Mouse (Mus musculus) MEL (cell line): Measurements from ENCODE around the gene Slc30a6. TPM values are rescaled to one million over a fixed set of nuclear protein-coding genes. Genes with fewer than 3 reads are reported as not detected.
A peak's percentile ranks its signal among the peaks of the same experiment; 100 is the strongest.

Source experiments
- DNase-seq: peaks from one replicate; pipeline ENCODE4 v3.0.0; 2011; ENCODE audit warnings: low read depth, low spot score
- H3K27ac ChIP-seq: 2 replicates; pipeline ENCODE4 v1.5.1; 2012; ENCODE audit warnings: low read depth, mild to moderate bottlenecking, control low read depth, low read length, moderate library complexity; ENCODE audit not compliant: control insufficient read depth
- H3K27me3 ChIP-seq, 2 experiments: fragments of 150-350 bp in 1 of 2; sonication (generic) in 1 of 2; 2 replicates each; pipeline ENCODE4 v1.6.1; 2012; ENCODE audit warnings: low read length in 2 of 2, mild to moderate bottlenecking in 2 of 2, improper control_type of control experiment in 1 of 2, moderate library complexity in 1 of 2; ENCODE audit not compliant: insufficient read depth in 2 of 2, control insufficient read depth in 1 of 2
- H3K36me3 ChIP-seq, 2 experiments: 2 replicates each; pipeline ENCODE4 v1.6.1; 2012 to 2014; ENCODE audit warnings: low read length in 2 of 2, improper control_type of control experiment in 1 of 2, inconsistent platforms in 1 of 2, mild to moderate bottlenecking in 1 of 2; ENCODE audit not compliant: insufficient read depth in 2 of 2, control insufficient read depth in 1 of 2
- H3K4me1 ChIP-seq, 2 experiments: fragments of 150-350 bp in 1 of 2; sonication (generic) in 1 of 2; 2 replicates each; pipeline ENCODE4 v1.6.1; 2012; ENCODE audit warnings: low read length in 2 of 2, improper control_type of control experiment in 1 of 2, mild to moderate bottlenecking in 1 of 2; ENCODE audit not compliant: insufficient read depth in 2 of 2, control insufficient read depth in 1 of 2
- H3K4me3 ChIP-seq, 2 experiments: fragments of 150-350 bp in 1 of 2; sonication (generic) in 1 of 2; 2 replicates each; pipeline ENCODE4 v1.5.1; 2012; ENCODE audit warnings: low read depth in 2 of 2, low read length in 2 of 2, mild to moderate bottlenecking in 2 of 2, moderate library complexity in 2 of 2, control low read depth in 1 of 2, improper control_type of control experiment in 1 of 2; ENCODE audit not compliant: control insufficient read depth in 1 of 2, insufficient read depth in 1 of 2
- H3K79me2 ChIP-seq: 2 replicates; pipeline ENCODE4 v1.6.1; 2012; ENCODE audit warnings: mild to moderate bottlenecking, low read length, moderate library complexity; ENCODE audit not compliant: control insufficient read depth, poor library complexity, insufficient read depth
- H3K9ac ChIP-seq: 2 replicates; pipeline ENCODE4 v1.6.1; 2012; ENCODE audit warnings: low read depth, mild to moderate bottlenecking, control low read depth, low read length, moderate library complexity; ENCODE audit not compliant: control insufficient read depth, poor library complexity, severe bottlenecking
- H3K9me3 ChIP-seq: fragments of 150-350 bp; sonication (generic); replicated peaks from 2 replicates; pipeline ENCODE4 v1.6.1; 2012; ENCODE audit warnings: mild to moderate bottlenecking, low read length, improper control_type of control experiment, moderate library complexity; ENCODE audit not compliant: insufficient read depth
- CTCF ChIP-seq, 3 experiments: IDR thresholded peaks in 2 of 3; conservative IDR thresholded peaks in 1 of 3; 2 replicates each; pipeline ENCODE4 v1.5.1; 2011 to 2012; ENCODE audit warnings: low read length in 3 of 3, low read depth in 2 of 3, mild to moderate bottlenecking in 2 of 3, improper control_type of control experiment in 1 of 3, inconsistent platforms in 1 of 3, mixed read lengths in 1 of 3, moderate library complexity in 1 of 3; ENCODE audit not compliant: control insufficient read depth in 1 of 3, insufficient read depth in 1 of 3, poor library complexity in 1 of 3, severe bottlenecking in 1 of 3
- ELF1 ChIP-seq: IDR thresholded peaks from 2 replicates; pipeline ENCODE4 v1.6.1; 2014; ENCODE audit warnings: low read depth, mild to moderate bottlenecking, inconsistent platforms, low read length, improper control_type of control experiment, moderate library complexity
- ETS1 ChIP-seq: IDR thresholded peaks from 2 replicates; pipeline ENCODE4 v1.6.1; 2012; ENCODE audit warnings: low read depth, mild to moderate bottlenecking, inconsistent platforms, low read length, improper control_type of control experiment, moderate library complexity
- GABPA ChIP-seq: IDR thresholded peaks from 2 replicates; pipeline ENCODE4 v1.6.1; 2012; ENCODE audit warnings: low read depth, mild to moderate bottlenecking, inconsistent platforms, low read length, improper control_type of control experiment, moderate library complexity
- GATA1 ChIP-seq: IDR thresholded peaks from 2 replicates; pipeline ENCODE4 v1.6.1; 2011; ENCODE audit warnings: low read depth, low read length, improper control_type of control experiment
- HCFC1 ChIP-seq: IDR thresholded peaks from 2 replicates; pipeline ENCODE4 v1.6.1; 2012; ENCODE audit warnings: low read depth, mild to moderate bottlenecking, inconsistent platforms, low read length, improper control_type of control experiment, moderate library complexity
- KAT2A ChIP-seq: conservative IDR thresholded peaks from 2 replicates; pipeline ENCODE4 v1.6.1; 2012; ENCODE audit warnings: low read depth, low read length, improper control_type of control experiment, inconsistent platforms
- MAFK ChIP-seq: IDR thresholded peaks from 2 replicates; pipeline ENCODE4 v1.6.1; 2011; ENCODE audit warnings: low read depth, mild to moderate bottlenecking, low read length, improper control_type of control experiment, borderline replicate concordance
- MEF2A ChIP-seq: IDR thresholded peaks from 2 replicates; pipeline ENCODE4 v1.6.1; 2014; ENCODE audit warnings: low read depth, mild to moderate bottlenecking, inconsistent platforms, low read length, improper control_type of control experiment; ENCODE audit not compliant: poor library complexity, insufficient replicate concordance, severe bottlenecking; ENCODE audit errors: extremely low read depth
- MYB ChIP-seq: IDR thresholded peaks from 2 replicates; pipeline ENCODE4 v1.6.1; 2011; ENCODE audit warnings: mild to moderate bottlenecking, low read depth, low read length, improper control_type of control experiment
- MYC ChIP-seq: IDR thresholded peaks from 2 replicates; pipeline ENCODE4 v1.6.1; 2011; ENCODE audit warnings: low read depth, mild to moderate bottlenecking, low read length, improper control_type of control experiment, moderate library complexity
- NELFE ChIP-seq: IDR thresholded peaks from 2 replicates; pipeline ENCODE4 v1.6.1; 2011; ENCODE audit warnings: low read depth, low read length, improper control_type of control experiment
- POLR2A ChIP-seq, 2 experiments: IDR thresholded peaks; 2 replicates each; pipeline ENCODE4 v1.6.1; 2011 to 2012; ENCODE audit warnings: low read length in 2 of 2, mild to moderate bottlenecking in 2 of 2, control low read depth in 1 of 2, improper control_type of control experiment in 1 of 2, low read depth in 1 of 2, moderate library complexity in 1 of 2; ENCODE audit not compliant: control insufficient read depth in 1 of 2, insufficient read depth in 1 of 2, poor library complexity in 1 of 2
- POLR2AphosphoS5 ChIP-seq: IDR thresholded peaks from 2 replicates; pipeline ENCODE4 v1.6.1; 2012; ENCODE audit warnings: low read depth, borderline replicate concordance, mild to moderate bottlenecking, inconsistent platforms, low read length, moderate library complexity, mixed read lengths
- RCOR1 ChIP-seq: IDR thresholded peaks from 2 replicates; pipeline ENCODE4 v1.6.1; 2012; ENCODE audit warnings: low read depth, mild to moderate bottlenecking, inconsistent platforms, low read length, improper control_type of control experiment
- SIN3A ChIP-seq: IDR thresholded peaks from 2 replicates; pipeline ENCODE4 v1.6.1; 2012; ENCODE audit warnings: low read length, improper control_type of control experiment, inconsistent platforms
- SMC3 ChIP-seq: IDR thresholded peaks from 2 replicates; pipeline ENCODE4 v1.6.1; 2011; ENCODE audit warnings: low read depth, low read length, improper control_type of control experiment
- TBP ChIP-seq: IDR thresholded peaks from 2 replicates; pipeline ENCODE4 v1.8.0; 2011; ENCODE audit warnings: low read depth, low read length, improper control_type of control experiment
- TCF12 ChIP-seq: IDR thresholded peaks from 2 replicates; pipeline ENCODE4 v1.6.1; 2014; ENCODE audit warnings: low read depth, mild to moderate bottlenecking, inconsistent platforms, low read length, improper control_type of control experiment, moderate library complexity
- USF1 ChIP-seq: IDR thresholded peaks from 2 replicates; pipeline ENCODE4 v1.6.1; 2014; ENCODE audit warnings: low read depth, mild to moderate bottlenecking, inconsistent platforms, low read length, improper control_type of control experiment, moderate library complexity
- USF2 ChIP-seq, 2 experiments: IDR thresholded peaks; 2 replicates each; pipeline ENCODE4 v1.6.1; 2011 to 2012; ENCODE audit warnings: improper control_type of control experiment in 2 of 2, low read length in 2 of 2, borderline replicate concordance in 1 of 2, inconsistent platforms in 1 of 2, low read depth in 1 of 2, mild to moderate bottlenecking in 1 of 2; ENCODE audit not compliant: insufficient read depth in 1 of 2
- ZC3H11A ChIP-seq: IDR thresholded peaks from 2 replicates; pipeline ENCODE4 v1.6.1; 2012; ENCODE audit warnings: low read depth, mild to moderate bottlenecking, inconsistent platforms, low read length, improper control_type of control experiment
- ZMIZ1 ChIP-seq: IDR thresholded peaks from 2 replicates; pipeline ENCODE4 v1.6.1; 2012; ENCODE audit warnings: low read depth, mild to moderate bottlenecking, inconsistent platforms, low read length, improper control_type of control experiment, moderate library complexity
- polyA plus RNA-seq, 2 experiments: library from polyadenylated mRNA; stranded (reverse) in 1 of 2; unstranded in 1 of 2; fragments of >175 nt in 1 of 2; fragments of >200 nt in 1 of 2; gene quantifications; 2 replicates each; pipeline versions ENCODE4 v1.2.1 to v1.2.4; 2012; ENCODE audit warnings: low replicate concordance in 2 of 2, low read depth in 1 of 2; ENCODE audit not compliant: insufficient read length in 2 of 2, insufficient read depth in 1 of 2, missing spikeins in 1 of 2
- total RNA-seq: library from RNA; depleted of rRNA; stranded (reverse); fragments of 300-350 nt; gene quantifications from 2 replicates; pipeline ENCODE4 v1.2.3, GENCODE M21; 2012

Slc30a6 gene
- total and polyA plus RNA-seq, 3 experiments, result 15.5 to 19.4 TPM; not detected in 1

GRCm38 (mm10) chr17:74396766-74397165, 1.4 kb downstream of the Slc30a6 start:
- peaks cover 0 to 3% of the 10 kb centered on the region in 2 experiments; a peak in 3 of 4 replicates for H3K36me3 ChIP-seq
- peaks cover 11% of the 10 kb centered on the region for H3K79me2 ChIP-seq
- TF ChIP-seq ZC3H11A (no peak), GABPA (no peak), SMC3 (no peak), TBP (peak; percentile 61; the same call in 1 of the 2 replicates)
- H3K27me3 ChIP-seq, result no peaks in the 10 kb centered on the region
- no peak overlapping the region for H3K27ac ChIP-seq
- DNase-seq, result peak; percentile 55
- H3K9me3 ChIP-seq, result no peaks in the 10 kb centered on the region
- H3K4me3 ChIP-seq, result peak overlapping the region; percentile 87 to 96
- H3K9ac ChIP-seq, result peak overlapping the region; percentile 95
- H3K4me1 ChIP-seq, result peaks cover 2 to 6% of the 10 kb centered on the region in 2 experiments; a peak in 2 of 4 replicates

GRCm38 (mm10) chr17:74397173-74397572, 1.8 kb downstream of the Slc30a6 start:
- TF ChIP-seq MYC (peak; percentile 50; the same call in 1 of the 2 replicates), HCFC1 (peak; percentile 50; the same call in 1 of the 2 replicates), TCF12 (no peak), SIN3A (peak; percentile 45; the same call in 1 of the 2 replicates), TBP (0 out of 2 replicates have a peak, but pooled peaks have one; percentile 51), POLR2A (IDR thresholded peaks at IDR 0.05; ENCODE audit: control insufficient read depth in 1 of 2, insufficient read depth in 1 of 2, low read depth in 1 of 2, low read length in 2 of 2, poor library complexity in 1 of 2) (no peak)
- peaks cover 11% of the 10 kb centered on the region for H3K79me2 ChIP-seq
- H3K36me3 ChIP-seq, result peaks cover under 1 to 3% of the 10 kb centered on the region in 2 experiments; a peak in 3 of 4 replicates
- H3K4me3 ChIP-seq, result peak overlapping the region in 1 of 2 experiments; percentile 87; a peak in 1 of 4 replicates
- H3K9me3 ChIP-seq, result no peaks in the 10 kb centered on the region
- peak; percentile 89 for DNase-seq
- H3K4me1 ChIP-seq, result peaks cover 2 to 6% of the 10 kb centered on the region in 2 experiments; a peak in 2 of 4 replicates
- H3K9ac ChIP-seq, result peak overlapping the region; percentile 95; the same call in 1 of the 2 replicates
- H3K27ac ChIP-seq, result no peak overlapping the region
- no peaks in the 10 kb centered on the region for H3K27me3 ChIP-seq

- H3K4me1 ChIP-seq, result no peaks in the 10 kb centered on the region
- DNase-seq, result no peak
- TF ChIP-seq RCOR1, result no peak
- no peak for TF ChIP-seq MEF2A
- TF ChIP-seq ELF1, result no peak
- no peak for TF ChIP-seq CTCF (IDR thresholded peaks at IDR 0.05 in 2 of 3, conservative IDR thresholded peaks at IDR 0.05 in 1 of 3; ENCODE audit: control insufficient read depth in 1 of 3, insufficient read depth in 1 of 3, low read depth in 2 of 3, low read length in 3 of 3, poor library complexity in 1 of 3, severe bottlenecking in 1 of 3)
- no peak for TF ChIP-seq MYC
- no peak for TF ChIP-seq TBP
- TF ChIP-seq USF1, result no peak
- no peak for TF ChIP-seq KAT2A
- no peak for TF ChIP-seq GATA1
- TF ChIP-seq MYB, result no peak
- TF ChIP-seq TCF12, result no peak
- TF ChIP-seq ZC3H11A, result no peak
- no peak for TF ChIP-seq ZMIZ1
- no peak for TF ChIP-seq POLR2AphosphoS5
- TF ChIP-seq USF2 (IDR thresholded peaks at IDR 0.05; ENCODE audit: borderline replicate concordance in 1 of 2, insufficient read depth in 1 of 2, low read depth in 1 of 2, low read length in 2 of 2), result no peak
- TF ChIP-seq NELFE, result no peak
- TF ChIP-seq ETS1, result no peak
- no peak for TF ChIP-seq MAFK
- TF ChIP-seq, all 39 proteins: peak for 0
- Histone ChIP-seq H3K27me3 (no peaks in the 10 kb centered on the region), H3K27ac (no peak overlapping the region), H3K9ac (no peak overlapping the region), H3K9me3 (no peaks in the 10 kb centered on the region), H3K79me2 (no peaks in the 10 kb centered on the region), H3K36me3 (peaks cover 0 to 4% of the 10 kb centered on the region in 2 experiments; a peak in 1 of 4 replicates), H3K4me3 (no peak overlapping the region)
Measured at GRCm38 (mm10) chr17:74402486-74403222, 7.2 kb downstream of the Slc30a6 start.
